Mouse (Mus musculus): ENCODE data around the gene Nudt17. TPM values are rescaled to one million over a fixed set of nuclear protein-coding genes. Genes with fewer than 3 reads are reported as not detected.

Nudt17 gene
- polyA plus RNA-seq, 1 experiment, result 6.8 TPM

GRCm38 (mm10) chr3:96696766-96697732 is 11.3 kb downstream of the Nudt17 start:
- Histone ChIP-seq H3K4me2 (ENCODE audit: low read depth) (peak overlapping the region; percentile 88), H3ac (ENCODE audit: control insufficient read depth, insufficient read length) (peak overlapping the region; percentile 37), H3K79me2 (ENCODE audit: control insufficient read depth, insufficient read depth) (peaks cover 9% of the 10 kb centered on the region), H3K36me3 (ENCODE audit: control insufficient read depth, insufficient read depth) (peaks cover 13% of the 10 kb centered on the region), H3K4me3 (peak overlapping the region; percentile 83), H3K27me3 (ENCODE audit: control insufficient read depth, insufficient read depth, insufficient read length) (no peaks in the 10 kb centered on the region)
- peak; percentile 51 for TF ChIP-seq POLR2AphosphoS2 (IDR thresholded peaks at IDR 0.05; ENCODE audit: insufficient read length, low read depth)
- TF ChIP-seq MYOD1 (IDR thresholded peaks at IDR 0.05; ENCODE audit: control insufficient read depth in 1 of 3, insufficient read length in 2 of 3, low read depth in 2 of 3), result peak in 1 of 3 experiments; percentile 4
- no peak for TF ChIP-seq TCF3 (IDR thresholded peaks at IDR 0.05; ENCODE audit: insufficient read length, low read depth)
- no peak for TF ChIP-seq E2F4 (IDR thresholded peaks at IDR 0.05; ENCODE audit: insufficient read depth)
- TF ChIP-seq POLR2A (IDR thresholded peaks at IDR 0.05; ENCODE audit: insufficient read length, low read depth), result peak; percentile 57

DNA sequence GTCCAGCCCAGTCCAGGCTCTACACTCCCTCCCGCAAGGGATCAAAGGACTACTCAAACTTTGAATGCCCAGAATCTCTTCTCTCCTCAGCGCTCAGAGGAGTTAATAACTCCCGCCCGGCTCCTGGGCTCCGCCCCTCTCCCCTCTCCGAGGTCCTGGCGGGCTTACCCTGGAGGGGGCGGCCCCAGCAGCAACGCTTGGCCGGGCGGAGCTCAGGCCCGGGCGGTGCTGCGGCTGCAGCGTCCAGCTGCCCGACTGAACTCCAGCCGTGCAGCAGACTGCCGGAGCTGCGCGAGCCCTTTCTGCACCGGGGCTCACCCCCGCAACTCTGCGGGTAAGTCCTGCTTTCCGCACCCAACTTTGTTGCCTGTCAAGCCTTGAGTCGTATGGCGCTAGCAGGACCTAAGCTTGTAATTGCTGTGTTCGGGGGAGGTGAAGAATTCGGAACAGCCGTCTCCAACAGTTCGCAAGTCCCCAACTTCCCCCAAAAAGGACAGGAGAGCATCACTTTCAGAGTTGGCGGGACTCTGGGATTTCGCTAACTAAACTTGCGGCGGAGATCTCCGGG is 12.1 kb downstream of the Nudt17 start, which contains the start of gene Pias3:
Gene Pias3, plus strand, starts transcription at position 187 of the 568 bp plus-strand sequence.
- TF ChIP-seq CEBPB (IDR thresholded peaks at IDR 0.05; ENCODE audit: insufficient read depth, poor library complexity, severe bottlenecking), result no peak
- peak; percentile 69 for TF ChIP-seq POLR2AphosphoS2 (IDR thresholded peaks at IDR 0.05; ENCODE audit: insufficient read length, low read depth)
- TF ChIP-seq MYOG (IDR thresholded peaks at IDR 0.05; ENCODE audit: control insufficient read depth in 1 of 3, insufficient read depth in 1 of 3, insufficient read length in 2 of 3, low read depth in 2 of 3), result peak in 2 of 3 experiments; percentile 10 to 62
- TF ChIP-seq E2F4 (IDR thresholded peaks at IDR 0.05; ENCODE audit: insufficient read depth), result peak; percentile 64
- TF ChIP-seq MYOD1 (IDR thresholded peaks at IDR 0.05; ENCODE audit: control insufficient read depth in 1 of 3, insufficient read length in 2 of 3, low read depth in 2 of 3), result peak in 1 of 3 experiments; percentile 50
- no peak for TF ChIP-seq SRF (IDR thresholded peaks at IDR 0.05; ENCODE audit: control insufficient read depth, insufficient read length, low read depth)
- TF ChIP-seq POLR2A (IDR thresholded peaks at IDR 0.05; ENCODE audit: insufficient read length, low read depth), result peak; percentile 75
- no peak for TF ChIP-seq USF1 (IDR thresholded peaks at IDR 0.05; ENCODE audit: low read depth)
- Histone ChIP-seq H3K79me2 (ENCODE audit: control insufficient read depth, insufficient read depth) (peaks cover 9% of the 10 kb centered on the region), H3K4me3 (peak within 1 kb of the TSS; percentile 83), H3K4me2 (ENCODE audit: low read depth) (peak within 1 kb of the TSS; percentile 68), H3K36me3 (ENCODE audit: control insufficient read depth, insufficient read depth) (peaks cover 5% of the 10 kb centered on the region), H3ac (ENCODE audit: control insufficient read depth, insufficient read length) (peak within 1 kb of the TSS; percentile 37), H3K27me3 (ENCODE audit: control insufficient read depth, insufficient read depth, insufficient read length) (no peaks in the 10 kb centered on the region)

DNA sequence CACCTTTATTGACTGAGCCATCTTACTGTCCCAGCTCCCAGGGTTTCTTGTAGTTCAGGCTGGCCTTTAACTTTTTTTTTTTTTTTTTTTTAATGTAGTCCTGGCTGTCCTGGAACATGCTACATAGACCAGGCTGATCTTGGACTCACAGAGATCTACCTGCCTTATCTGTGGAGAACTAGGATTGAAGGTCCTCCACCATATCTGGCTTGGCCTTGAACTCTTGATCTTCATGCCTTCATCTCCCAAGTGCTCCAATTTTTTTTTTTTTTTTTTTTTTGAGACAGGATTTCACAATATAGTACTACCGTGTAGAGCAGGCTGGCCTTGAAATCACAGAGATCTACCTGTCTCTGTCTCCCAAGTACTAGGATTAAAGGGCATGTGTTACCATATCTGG is 14.8 kb downstream of the Nudt17 start:
- Histone ChIP-seq H3K27me3 (ENCODE audit: control insufficient read depth, insufficient read depth, insufficient read length) (no peaks in the 10 kb centered on the region), H3K4me2 (ENCODE audit: low read depth) (no peak overlapping the region), H3K79me2 (ENCODE audit: control insufficient read depth, insufficient read depth) (peaks cover 9% of the 10 kb centered on the region), H3ac (ENCODE audit: control insufficient read depth, insufficient read length) (no peak overlapping the region), H3K4me3 (no peak overlapping the region), H3K36me3 (ENCODE audit: control insufficient read depth, insufficient read depth) (no peaks in the 10 kb centered on the region)
- TF ChIP-seq MAX (IDR thresholded peaks at IDR 0.05; ENCODE audit: low read depth) (no peak), SRF (IDR thresholded peaks at IDR 0.05; ENCODE audit: control insufficient read depth, insufficient read length, low read depth) (no peak), REST (IDR thresholded peaks at IDR 0.05; ENCODE audit: insufficient read depth, insufficient read length) (no peak), E2F4 (IDR thresholded peaks at IDR 0.05; ENCODE audit: insufficient read depth) (no peak), MYOG (IDR thresholded peaks at IDR 0.05; ENCODE audit: control insufficient read depth in 1 of 3, insufficient read depth in 1 of 3, insufficient read length in 2 of 3, low read depth in 2 of 3) (no peak), TCF3 (IDR thresholded peaks at IDR 0.05; ENCODE audit: insufficient read length, low read depth) (no peak), POLR2A (IDR thresholded peaks at IDR 0.05; ENCODE audit: insufficient read length, low read depth) (no peak), CEBPB (IDR thresholded peaks at IDR 0.05; ENCODE audit: insufficient read depth, poor library complexity, severe bottlenecking) (no peak), MYOD1 (IDR thresholded peaks at IDR 0.05; ENCODE audit: control insufficient read depth in 1 of 3, insufficient read length in 2 of 3, low read depth in 2 of 3) (no peak), POLR2AphosphoS2 (IDR thresholded peaks at IDR 0.05; ENCODE audit: insufficient read length, low read depth) (no peak), TCF12 (IDR thresholded peaks at IDR 0.05; ENCODE audit: insufficient read depth, poor library complexity, severe bottlenecking) (no peak), USF1 (IDR thresholded peaks at IDR 0.05; ENCODE audit: low read depth) (no peak)

DNA sequence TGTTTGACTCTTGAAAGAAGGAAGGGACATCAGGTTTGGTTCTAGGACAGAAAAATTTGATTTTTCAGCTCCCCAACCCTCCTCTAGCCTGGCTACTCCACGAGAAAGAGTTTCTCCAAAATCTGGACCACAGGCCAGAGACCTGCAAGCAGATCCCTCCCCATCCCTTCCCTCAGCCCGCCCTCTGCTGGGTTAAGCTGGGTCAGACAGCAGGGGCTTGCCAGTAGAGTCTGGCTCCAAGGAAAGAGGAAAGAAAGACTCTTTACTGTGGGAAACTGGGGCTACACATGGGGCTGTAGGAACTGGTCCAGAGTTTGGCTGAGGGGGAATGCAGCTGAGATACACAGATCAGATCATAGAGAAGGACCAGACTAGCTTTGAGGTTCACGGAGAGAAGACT is 15.9 kb downstream of the Nudt17 start:
- TF ChIP-seq SRF (IDR thresholded peaks at IDR 0.05; ENCODE audit: control insufficient read depth, insufficient read length, low read depth) (no peak), TCF3 (IDR thresholded peaks at IDR 0.05; ENCODE audit: insufficient read length, low read depth) (no peak), MAX (IDR thresholded peaks at IDR 0.05; ENCODE audit: low read depth) (no peak), E2F4 (IDR thresholded peaks at IDR 0.05; ENCODE audit: insufficient read depth) (no peak), MYOG (IDR thresholded peaks at IDR 0.05; ENCODE audit: control insufficient read depth in 1 of 3, insufficient read depth in 1 of 3, insufficient read length in 2 of 3, low read depth in 2 of 3) (no peak), USF1 (IDR thresholded peaks at IDR 0.05; ENCODE audit: low read depth) (no peak), REST (IDR thresholded peaks at IDR 0.05; ENCODE audit: insufficient read depth, insufficient read length) (no peak), POLR2AphosphoS2 (IDR thresholded peaks at IDR 0.05; ENCODE audit: insufficient read length, low read depth) (no peak), CEBPB (IDR thresholded peaks at IDR 0.05; ENCODE audit: insufficient read depth, poor library complexity, severe bottlenecking) (no peak), MYOD1 (IDR thresholded peaks at IDR 0.05; ENCODE audit: control insufficient read depth in 1 of 3, insufficient read length in 2 of 3, low read depth in 2 of 3) (no peak), POLR2A (IDR thresholded peaks at IDR 0.05; ENCODE audit: insufficient read length, low read depth) (no peak), TCF12 (IDR thresholded peaks at IDR 0.05; ENCODE audit: insufficient read depth, poor library complexity, severe bottlenecking) (no peak)
- no peak overlapping the region for H3K4me3 ChIP-seq
- H3ac ChIP-seq (ENCODE audit: control insufficient read depth, insufficient read length), result no peak overlapping the region
- H3K4me2 ChIP-seq (ENCODE audit: low read depth), result no peak overlapping the region
- H3K79me2 ChIP-seq (ENCODE audit: control insufficient read depth, insufficient read depth), result peaks cover 2% of the 10 kb centered on the region
- H3K36me3 ChIP-seq (ENCODE audit: control insufficient read depth, insufficient read depth), result no peaks in the 10 kb centered on the region
- no peaks in the 10 kb centered on the region for H3K27me3 ChIP-seq (ENCODE audit: control insufficient read depth, insufficient read depth, insufficient read length)

Data from myocyte (in vitro differentiated cells).